Mouse (Mus musculus) midbrain, embryonic 13.5 days (tissue): ENCODE data around the gene Nt5c. TPM values are rescaled to one million over a fixed set of nuclear protein-coding genes. Genes with fewer than 3 reads are reported as not detected.

Experiments used
- ATAC-seq: fragments of 200-750 bp; cut with Nextera tagmentation; 2 replicates; pipeline ENCODE4 v1.8.0; 2017; ENCODE audit warnings: mild to moderate bottlenecking, moderate TSS enrichment, moderate library complexity
- H3K27ac ChIP-seq: fragments of 300-500 bp; sonication (generic); 2 replicates; pipeline ENCODE4 v1.5.1; 2015; ENCODE audit warnings: inconsistent platforms, mild to moderate bottlenecking, moderate library complexity
- H3K27me3 ChIP-seq: fragments of 300-500 bp; sonication (generic); 2 replicates; pipeline ENCODE4 v1.6.1; 2015; ENCODE audit warnings: mild to moderate bottlenecking, inconsistent platforms
- H3K36me3 ChIP-seq: fragments of 300-500 bp; sonication (generic); 2 replicates; pipeline ENCODE4 v1.6.1; 2015; ENCODE audit warnings: mild to moderate bottlenecking, inconsistent platforms
- H3K4me1 ChIP-seq: fragments of 300-500 bp; sonication (generic); replicated peaks from 2 replicates; pipeline ENCODE4 v1.6.1; 2015; ENCODE audit warnings: inconsistent platforms
- H3K4me2 ChIP-seq: fragments of 300-500 bp; sonication (generic); replicated peaks from 2 replicates; pipeline ENCODE4 v1.6.1; 2015; ENCODE audit warnings: moderate library complexity, mild to moderate bottlenecking, inconsistent platforms
- H3K4me3 ChIP-seq: fragments of 300-500 bp; sonication (generic); replicated peaks from 2 replicates; pipeline ENCODE4 v1.5.1; 2015; ENCODE audit warnings: mild to moderate bottlenecking, inconsistent platforms
- H3K9ac ChIP-seq: fragments of 300-500 bp; sonication (generic); replicated peaks from 2 replicates; pipeline ENCODE4 v1.6.1; 2015; ENCODE audit warnings: mild to moderate bottlenecking, inconsistent platforms
- H3K9me3 ChIP-seq: fragments of 300-500 bp; sonication (generic); 2 replicates; pipeline ENCODE4 v1.6.1; 2016; ENCODE audit warnings: mild to moderate bottlenecking, inconsistent platforms
- WGBS: fragments of 180-500 bp; shearing (Covaris S2); methylation state at CpG from one replicate; pipeline ENCODE4 v1.1.7; 2015; 5-methylcytosine and 5-hydroxymethylcytosine counted together
- microRNA-seq: library from miRNA; unstranded; fragments of <30 nt; microRNA quantifications from one replicate; pipeline ENCODE4, GENCODE M21; 2016
- polyA plus RNA-seq: library from polyadenylated mRNA; unstranded; fragments of >200 nt; fragmentation: Nextera tagmentation; extraction: Ambion mirVana; gene quantifications from 2 replicates; pipeline ENCODE4 v1.2.1, GENCODE M21; 2015

Gene Nt5c
- polyA plus RNA-seq, 1 experiment from 2014 or later = 96.5 TPM

DNA sequence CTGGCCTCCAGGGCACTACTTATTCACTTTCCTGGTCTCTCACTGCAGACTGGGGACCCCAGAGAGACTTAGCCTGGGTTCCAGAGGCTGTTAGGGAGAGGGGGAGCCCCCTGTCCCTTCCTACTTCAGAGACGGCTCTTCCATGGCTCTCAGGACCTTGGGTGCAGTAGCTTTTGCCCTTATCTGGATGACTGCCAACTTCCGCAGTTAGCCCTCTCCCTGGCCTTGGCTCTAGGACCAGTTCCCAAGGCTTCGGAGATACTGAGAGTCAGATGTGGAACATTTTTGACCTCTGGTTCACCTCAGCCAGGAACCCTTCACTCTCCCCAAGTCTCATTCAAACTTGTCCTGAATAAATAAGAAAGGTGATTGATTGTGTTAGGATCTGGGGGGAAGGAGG, 44.8 kb downstream of the Nt5c start:
- Histone ChIP-seq H3K9me3 (no peaks in the 10 kb centered on the region), H3K36me3 (no peaks in the 10 kb centered on the region), H3K9ac (no peak overlapping the region), H3K4me1 (no peaks in the 10 kb centered on the region), H3K4me2 (no peak overlapping the region), H3K27me3 (no peaks in the 10 kb centered on the region), H3K27ac (no peak overlapping the region), H3K4me3 (no peak overlapping the region)
- ATAC-seq = no peak
- 86% methylated on average over 3 of the region's 3 CpGs for WGBS

DNA sequence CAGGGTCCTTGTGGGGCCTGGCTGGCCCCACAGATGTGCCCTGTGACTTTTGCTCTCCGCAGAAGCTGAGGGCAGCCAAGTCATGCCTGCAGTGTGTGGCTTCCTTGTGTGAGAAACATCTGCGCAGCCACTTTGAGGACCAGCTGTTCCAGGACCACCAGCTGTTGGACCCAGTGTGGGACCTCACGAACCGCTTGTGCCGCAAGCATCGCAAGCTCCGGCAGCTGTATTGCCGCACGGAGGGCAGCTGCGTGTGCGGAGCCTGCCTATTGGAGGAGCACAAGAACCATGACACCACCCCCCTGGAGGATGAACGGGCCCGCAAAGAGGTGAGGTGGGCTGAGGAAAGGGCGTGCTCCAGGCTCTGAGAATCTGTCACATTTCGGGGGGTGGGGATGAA, 50.2 kb downstream of the Nt5c start:
- Histone ChIP-seq H3K9ac (no peak overlapping the region), H3K4me3 (no peak overlapping the region), H3K27me3 (no peaks in the 10 kb centered on the region), H3K4me1 (peaks cover 4% of the 10 kb centered on the region), H3K27ac (no peak overlapping the region), H3K4me2 (no peak overlapping the region), H3K36me3 (no peaks in the 10 kb centered on the region), H3K9me3 (no peaks in the 10 kb centered on the region)
- no peak for ATAC-seq
- WGBS = 54% methylated on average over 15 of the region's 15 CpGs

Small RNA genes within 50 kb of the gene (microRNA-seq; reads per million reads assigned to microRNA genes)
- gene Mir3968 = 0.62 reads per million

Other genes with a start within 250 kb of the Nt5c start
- 0.06 and 0.12 TPM in 2 replicates for gene Grin2c, start 224.6 kb downstream of the Nt5c start, polyA plus RNA-seq
- gene Fdxr, start 214.8 kb downstream of the Nt5c start, polyA plus RNA-seq = 19.3 and 24.1 TPM in 2 replicates
- 0.41 and 0.43 TPM in 2 replicates for gene Fads6, start 194.2 kb downstream of the Nt5c start, polyA plus RNA-seq
- not detected in 2 replicates for gene Otop2, start 184.7 kb downstream of the Nt5c start, polyA plus RNA-seq
- 0.05 TPM in 1 of 2 replicates, not detected in the other for gene Ush1g, start 169.8 kb downstream of the Nt5c start, polyA plus RNA-seq
- 0.30 and 0.35 TPM in 2 replicates for gene Otop3, start 157.1 kb downstream of the Nt5c start, polyA plus RNA-seq
- 47.4 and 48.0 TPM in 2 replicates for gene Hid1, start 124.1 kb downstream of the Nt5c start, polyA plus RNA-seq
- gene Cdr2l, start 109.9 kb downstream of the Nt5c start, polyA plus RNA-seq = 23.0 and 27.1 TPM in 2 replicates
- gene Mrpl58, start 88.1 kb downstream of the Nt5c start, polyA plus RNA-seq = 226 and 244 TPM in 2 replicates
- 948 and 970 TPM in 2 replicates for gene Atp5h, start 71.9 kb downstream of the Nt5c start, polyA plus RNA-seq
- gene Kctd2, start 71.7 kb downstream of the Nt5c start, polyA plus RNA-seq = 14.6 and 25.3 TPM in 2 replicates
- not detected in 2 replicates for gene Trim80, start 51.3 kb downstream of the Nt5c start, polyA plus RNA-seq
- gene Slc16a5, start 29.4 kb downstream of the Nt5c start, polyA plus RNA-seq = 0.09 and 0.13 TPM in 2 replicates
- 17.4 and 17.8 TPM in 2 replicates for gene Armc7, start 16.2 kb downstream of the Nt5c start, polyA plus RNA-seq
- 1,462 and 1,532 TPM in 2 replicates for gene Jpt1, start 22.5 kb upstream of the Nt5c start, polyA plus RNA-seq
- 1,358 and 1,460 TPM in 2 replicates for gene Sumo2, start 44.4 kb upstream of the Nt5c start, polyA plus RNA-seq
- 130 TPM in 2 replicates for gene Nup85, start 72.6 kb upstream of the Nt5c start, polyA plus RNA-seq
- 77.6 and 78.8 TPM in 2 replicates for gene Mrps7, start 112.1 kb upstream of the Nt5c start, polyA plus RNA-seq
- gene Gga3, start 112.2 kb upstream of the Nt5c start, polyA plus RNA-seq = 31.8 and 38.1 TPM in 2 replicates
- 8.8 and 10.5 TPM in 2 replicates for gene Mif4gd, start 121.1 kb upstream of the Nt5c start, polyA plus RNA-seq
- gene Slc25a19, start 136.4 kb upstream of the Nt5c start, polyA plus RNA-seq = 32.6 and 35.4 TPM in 2 replicates
- 165 and 176 TPM in 2 replicates for gene Grb2, start 216.7 kb upstream of the Nt5c start, polyA plus RNA-seq